Mouse (Mus musculus) lung, embryonic 16.5 days (tissue): ENCODE measurements at regions not wholly inside any gene's neighbourhood (a gene's known extent, or its start where the extent isn't known, plus 50 kb on each side); places are given as distances from the start of the nearest gene placed in this dataset.
"Not testable (repeated sequence)": the region's sequence is repeated elsewhere in the genome, so short reads cannot be mapped to it uniquely, and the experiment has no call there.

ENCODE experiments used
- ATAC-seq: fragments of 200-750 bp; cut with Nextera tagmentation; 2 replicates; pipeline ENCODE4 v1.8.0; 2017; ENCODE audit warnings: low read depth, mild to moderate bottlenecking, moderate library complexity
- H3K27ac ChIP-seq: fragments of 300-500 bp; sonication (generic); 2 replicates; pipeline ENCODE4 v1.5.1; 2014; ENCODE audit warnings: mild to moderate bottlenecking, control low read depth, low read length
- H3K27me3 ChIP-seq: fragments of 300-500 bp; sonication (generic); 2 replicates; pipeline ENCODE4 v1.6.1; 2014; ENCODE audit warnings: low read depth, low read length, mixed read lengths; ENCODE audit not compliant: control insufficient read depth, insufficient read depth
- H3K36me3 ChIP-seq: fragments of 300-500 bp; sonication (generic); 2 replicates; pipeline ENCODE4 v1.6.1; 2014; ENCODE audit warnings: low read length; ENCODE audit not compliant: control insufficient read depth, insufficient read depth
- H3K4me1 ChIP-seq: fragments of 300-500 bp; sonication (generic); replicated peaks from 2 replicates; pipeline ENCODE4 v1.6.1; 2014; ENCODE audit warnings: low read length, mixed read lengths; ENCODE audit not compliant: control insufficient read depth, insufficient read depth
- H3K4me2 ChIP-seq: fragments of 300-500 bp; sonication (generic); 2 replicates; pipeline ENCODE4 v1.6.1; 2014; ENCODE audit warnings: low read depth, low read length, control low read depth
- H3K4me3 ChIP-seq: fragments of 300-500 bp; sonication (generic); 2 replicates; pipeline ENCODE4 v1.5.1; 2014; ENCODE audit warnings: mild to moderate bottlenecking, low read length, control low read depth
- H3K9ac ChIP-seq: fragments of 300-500 bp; sonication (generic); 2 replicates; pipeline ENCODE4 v1.6.1; 2014; ENCODE audit warnings: low read length, control low read depth
- H3K9me3 ChIP-seq: fragments of 300-500 bp; sonication (generic); 2 replicates; pipeline ENCODE4 v1.6.1; 2016; ENCODE audit warnings: low read length; ENCODE audit not compliant: control insufficient read depth
- WGBS: fragments of 180-500 bp; shearing (Covaris S2); extraction: QIAGEN DNeasy Blood & Tissue Kit; methylation state at CpG from one replicate; pipeline ENCODE4 v1.1.7; 2014; 5-methylcytosine and 5-hydroxymethylcytosine counted together

DNA sequence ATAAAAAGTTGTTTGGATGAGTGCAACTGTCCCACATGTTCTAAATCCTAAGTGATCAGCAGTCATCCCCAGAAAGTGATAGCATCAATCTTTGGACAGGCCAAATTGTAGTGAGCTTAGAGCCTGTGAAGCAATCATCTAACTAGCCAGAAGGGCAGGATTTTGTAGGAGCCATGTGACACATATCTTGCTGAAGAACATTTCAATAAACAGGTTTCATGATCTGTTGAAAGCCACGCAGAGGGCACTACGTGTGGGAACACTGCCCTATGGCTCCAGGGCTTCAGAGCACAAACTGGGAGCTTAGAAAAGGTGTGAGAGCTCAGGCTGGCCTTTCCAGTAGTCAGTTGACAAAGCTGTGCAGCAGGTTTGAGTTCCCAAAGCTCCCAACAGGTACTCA lies 188.3 kb upstream of the Gm21897 start:
- Histone ChIP-seq H3K9me3 (no peaks in the 10 kb centered on the region), H3K27me3 (no peaks in the 10 kb centered on the region), H3K4me3 (no peak overlapping the region), H3K4me1 (no peaks in the 10 kb centered on the region), H3K36me3 (no peaks in the 10 kb centered on the region), H3K4me2 (no peak overlapping the region), H3K27ac (no peak overlapping the region), H3K9ac (no peak overlapping the region)
- 81% methylated on average over 2 of the region's 2 CpGs for WGBS
- ATAC-seq, result no peak

DNA sequence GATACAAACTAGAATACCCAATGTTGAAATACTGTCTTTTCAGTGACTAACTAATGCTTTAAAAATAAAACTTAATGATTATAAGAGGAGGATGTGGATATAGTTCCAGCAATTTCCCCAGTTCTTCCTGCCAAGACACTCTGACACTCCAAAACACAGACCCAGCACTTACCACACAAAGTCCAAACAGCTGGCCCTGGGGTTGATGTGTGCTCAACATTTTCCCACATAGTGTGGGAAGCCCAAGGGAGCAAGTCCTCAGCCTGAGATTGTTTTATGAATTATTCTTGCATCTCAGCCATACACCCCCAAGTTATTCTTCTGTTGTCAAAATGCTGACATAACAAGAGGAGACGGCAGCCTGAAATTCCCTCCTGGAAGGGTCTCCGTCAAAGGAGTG lies 187.5 kb upstream of the Gm21897 start:
- Histone ChIP-seq H3K4me3 (no peak overlapping the region), H3K27me3 (no peaks in the 10 kb centered on the region), H3K4me2 (no peak overlapping the region), H3K9me3 (no peaks in the 10 kb centered on the region), H3K36me3 (no peaks in the 10 kb centered on the region), H3K27ac (no peak overlapping the region), H3K9ac (no peak overlapping the region), H3K4me1 (no peaks in the 10 kb centered on the region)
- WGBS, result 82% methylated on average over 2 of the region's 2 CpGs
- ATAC-seq, result no peak

DNA sequence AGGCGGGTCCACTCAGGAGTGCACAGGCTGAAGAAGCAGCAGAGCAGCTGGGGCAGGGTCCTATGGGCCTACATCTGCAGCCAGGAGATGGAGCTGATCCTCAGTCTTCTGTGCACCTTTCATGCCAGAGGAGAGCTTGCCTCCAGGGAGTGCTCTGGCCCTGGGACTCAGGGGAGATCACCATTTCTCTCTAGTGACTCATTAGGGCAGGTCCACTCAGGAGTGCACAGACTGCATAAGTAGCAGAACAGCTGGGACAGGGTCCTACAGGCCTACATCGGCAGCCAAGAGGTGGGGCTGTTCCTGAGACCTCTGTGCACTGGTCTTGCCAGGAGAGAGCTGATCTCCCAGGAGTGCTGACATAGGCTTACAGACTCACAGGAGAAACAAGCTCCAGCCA lies 159.4 kb upstream of the Gm21897 start:
- Histone ChIP-seq H3K4me3 (no peak overlapping the region), H3K9ac (no peak overlapping the region), H3K9me3 (no peaks in the 10 kb centered on the region), H3K4me1 (no peaks in the 10 kb centered on the region), H3K36me3 (no peaks in the 10 kb centered on the region), H3K27me3 (no peaks in the 10 kb centered on the region), H3K27ac (no peak overlapping the region), H3K4me2 (no peak overlapping the region)
- no peak for ATAC-seq
- 80% methylated on average over 2 of the region's 2 CpGs for WGBS

DNA sequence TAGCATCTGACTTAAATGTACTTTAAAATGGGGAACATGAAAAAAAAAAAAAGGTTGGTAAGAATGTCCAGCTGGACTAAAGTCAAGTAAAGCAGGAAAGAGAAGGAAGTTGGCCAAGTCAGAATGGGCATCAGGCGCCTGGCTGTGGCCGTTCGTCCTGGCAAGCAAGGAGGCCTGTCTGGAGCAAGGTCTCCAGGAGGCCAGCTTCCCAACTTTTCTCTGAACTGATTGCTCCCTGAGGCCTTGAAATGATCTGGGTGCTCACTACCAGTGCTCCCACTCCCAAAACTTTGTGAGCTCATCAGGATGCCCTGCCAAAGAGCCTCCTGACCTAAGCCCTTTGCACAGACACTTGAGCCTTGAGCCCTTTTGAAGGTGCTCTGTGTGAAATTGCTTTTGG lies 141.7 kb upstream of the Gm21897 start:
- Histone ChIP-seq H3K27me3 (no peaks in the 10 kb centered on the region), H3K36me3 (no peaks in the 10 kb centered on the region), H3K27ac (no peak overlapping the region), H3K4me1 (no peaks in the 10 kb centered on the region), H3K4me3 (no peak overlapping the region), H3K4me2 (no peak overlapping the region), H3K9me3 (no peaks in the 10 kb centered on the region; the same call in 1 of the 2 replicates), H3K9ac (no peak overlapping the region)
- WGBS, result 71% methylated on average over 3 of the region's 3 CpGs
- ATAC-seq, result no peak

DNA sequence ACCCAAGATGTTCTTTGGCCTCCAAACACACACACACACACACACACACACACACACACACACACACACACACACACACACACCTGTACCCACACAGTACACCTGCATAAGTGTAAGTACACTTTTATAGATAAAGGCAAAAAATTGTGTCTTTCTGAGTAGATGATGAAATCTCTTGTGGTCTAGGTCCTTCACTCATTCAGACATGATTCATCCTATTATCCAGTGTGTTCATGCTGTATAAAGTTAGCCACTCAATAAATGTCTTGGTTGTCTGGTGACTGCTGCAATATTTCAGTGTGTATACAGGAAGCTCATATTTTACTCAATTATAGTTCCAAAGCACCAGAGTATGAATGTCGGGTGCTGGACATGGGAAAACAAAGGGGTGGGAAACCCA lies 131.5 kb upstream of the Gm21897 start:
- H3K4me3 ChIP-seq, result no peak overlapping the region
- H3K9ac ChIP-seq, result no peak overlapping the region
- no peaks in the 10 kb centered on the region for H3K36me3 ChIP-seq
- H3K27ac ChIP-seq, result no peak overlapping the region
- H3K4me2 ChIP-seq, result no peak overlapping the region
- ATAC-seq, result no peak
- H3K9me3 ChIP-seq, result no peaks in the 10 kb centered on the region
- no peaks in the 10 kb centered on the region for H3K4me1 ChIP-seq
- H3K27me3 ChIP-seq, result no peaks in the 10 kb centered on the region
- WGBS, result 66% methylated on average over 1 of the region's 1 CpGs

DNA sequence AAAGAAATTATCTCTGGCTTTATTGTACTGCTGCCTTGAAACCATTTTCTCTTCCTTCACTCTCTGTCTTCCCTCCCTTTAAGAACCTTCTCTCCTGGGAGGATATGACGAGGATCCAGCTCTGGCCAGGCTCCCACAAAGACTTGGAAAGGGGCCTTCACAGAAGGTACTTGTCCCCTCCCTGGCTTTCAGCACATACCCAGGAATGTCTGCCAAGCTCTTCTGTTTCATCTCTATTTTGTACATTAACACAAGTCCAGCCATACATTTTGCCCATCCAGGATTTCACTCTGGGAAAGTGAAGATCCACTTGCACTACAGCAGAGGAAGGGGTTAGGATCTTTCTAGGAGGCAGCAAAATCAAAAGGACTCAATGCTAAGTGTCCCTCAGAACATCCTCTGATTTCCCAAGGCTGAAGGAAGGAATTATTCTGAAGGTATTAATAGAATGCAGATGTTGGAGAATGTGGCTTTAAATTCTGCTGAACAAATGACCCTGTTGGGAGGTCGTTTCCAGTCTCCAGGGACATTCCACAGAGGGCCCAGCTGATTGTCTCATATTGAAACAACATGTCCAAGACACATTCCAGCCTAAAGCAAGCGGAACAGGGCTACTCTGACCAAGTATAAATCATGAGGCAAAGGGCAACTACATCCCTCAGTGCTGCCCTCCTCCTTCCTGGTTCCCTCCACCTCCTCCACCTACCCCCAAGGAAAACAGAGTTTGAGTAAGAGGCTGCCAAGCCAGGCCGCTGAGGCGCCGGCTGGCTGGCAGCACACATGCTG lies 122.1 kb upstream of the Gm21897 start:
- 31% methylated on average over 6 of the region's 6 CpGs for WGBS
- Histone ChIP-seq H3K27me3 (no peaks in the 10 kb centered on the region), H3K4me1 (no peaks in the 10 kb centered on the region), H3K4me3 (no peak overlapping the region), H3K36me3 (no peaks in the 10 kb centered on the region), H3K9ac (no peak overlapping the region), H3K9me3 (no peaks in the 10 kb centered on the region), H3K27ac (peak overlapping the region; percentile 81), H3K4me2 (no peak overlapping the region)
- peak; percentile 90 for ATAC-seq

DNA sequence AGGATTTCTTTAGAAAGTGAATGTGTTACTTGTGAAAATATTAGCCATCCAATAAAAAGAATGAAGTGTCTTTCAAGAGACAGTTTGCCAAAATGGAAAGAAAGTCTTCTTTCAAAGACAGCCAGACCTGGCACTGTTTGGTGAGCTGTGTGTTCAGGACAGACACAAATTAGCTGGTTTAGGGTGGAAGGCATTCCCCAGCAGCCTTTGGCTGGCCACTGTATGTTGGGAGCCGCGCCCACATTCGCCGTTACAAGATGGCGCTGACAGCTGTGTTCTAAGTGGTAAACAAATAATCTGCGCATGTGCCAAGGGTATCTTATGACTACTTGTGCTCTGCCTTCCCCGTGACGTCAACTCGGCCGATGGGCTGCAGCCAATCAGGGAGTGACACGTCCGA lies 121.3 kb upstream of the Gm21897 start:
- peak; percentile 43; the same call in 1 of the 2 replicates for ATAC-seq

DNA sequence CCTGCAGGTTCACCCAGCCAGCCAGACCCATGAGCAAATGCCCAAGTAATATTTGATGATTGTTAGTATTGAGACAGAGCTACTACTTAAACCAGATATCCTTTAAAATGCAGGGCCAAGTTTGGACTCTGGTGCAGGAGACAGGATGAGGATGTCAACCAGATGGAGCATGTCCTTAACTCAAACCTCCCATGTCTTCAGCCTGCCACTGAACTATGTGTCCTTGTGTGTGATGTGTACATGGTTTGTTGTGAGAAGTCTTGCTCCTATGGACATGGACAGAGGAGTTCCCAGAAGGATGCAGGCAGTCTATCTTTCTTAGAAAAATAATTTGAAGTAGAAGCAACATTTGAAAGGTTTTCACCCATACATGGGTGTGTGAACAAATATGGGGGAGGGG lies 120.4 kb upstream of the Gm21897 start:
- Histone ChIP-seq H3K9me3 (no peaks in the 10 kb centered on the region; the same call in 1 of the 2 replicates), H3K27ac (peak overlapping the region; percentile 72), H3K4me1 (no peaks in the 10 kb centered on the region), H3K9ac (no peak overlapping the region), H3K36me3 (no peaks in the 10 kb centered on the region), H3K27me3 (no peaks in the 10 kb centered on the region), H3K4me3 (no peak overlapping the region), H3K4me2 (no peak overlapping the region)
- ATAC-seq, result peak; percentile 72

More for the DNA sequence above, 121.3 kb upstream of the Gm21897 start:
- H3K4me2 ChIP-seq, H3K4me1 ChIP-seq, H3K4me3 ChIP-seq, H3K27me3 ChIP-seq, H3K9me3 ChIP-seq, H3K36me3 ChIP-seq, H3K9ac ChIP-seq: not testable (repeated sequence)
- 74% methylated on average over 5 of the region's 12 CpGs for WGBS
- peak overlapping the region; percentile 81 for H3K27ac ChIP-seq

DNA sequence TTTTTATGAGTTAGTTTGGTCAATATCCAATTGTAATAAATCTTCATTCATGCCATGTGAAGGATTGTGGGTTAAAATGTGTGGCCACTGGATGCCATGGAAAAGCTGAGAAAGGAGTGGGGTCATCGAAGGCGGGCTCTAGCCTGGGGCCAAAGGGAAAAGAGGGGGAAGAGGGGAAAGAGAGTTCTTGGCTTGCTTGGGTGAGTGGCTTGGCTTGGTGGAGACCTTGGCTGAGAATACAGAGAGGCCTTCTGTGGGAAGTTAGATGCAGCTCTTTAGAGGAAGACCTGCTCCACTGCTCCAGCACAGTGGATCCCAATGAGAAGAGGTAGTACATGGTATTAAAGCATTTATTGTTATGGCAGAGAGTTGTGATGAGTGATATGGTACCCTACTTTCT lies 101.3 kb upstream of the Gm21897 start:
- H3K36me3 ChIP-seq, result no peaks in the 10 kb centered on the region
- H3K9me3 ChIP-seq, result no peaks in the 10 kb centered on the region
- no peak for ATAC-seq
- H3K9ac ChIP-seq, result no peak overlapping the region
- H3K4me2 ChIP-seq, result no peak overlapping the region
- H3K27me3 ChIP-seq, result no peaks in the 10 kb centered on the region
- no peak overlapping the region for H3K4me3 ChIP-seq
- 84% methylated on average over 2 of the region's 2 CpGs for WGBS
- no peak overlapping the region for H3K27ac ChIP-seq
- no peaks in the 10 kb centered on the region for H3K4me1 ChIP-seq
